Mouse (Mus musculus) lung, embryonic 16.5 days (tissue): Measurements from ENCODE around the gene Kank1. TPM values are rescaled to one million over a fixed set of nuclear protein-coding genes. Genes with fewer than 3 reads are reported as not detected.
"Not testable (repeated sequence)": the region's sequence is repeated elsewhere in the genome, so short reads cannot be mapped to it uniquely, and the experiment has no call there.

ENCODE experiments used
- ATAC-seq: fragments of 200-750 bp; cut with Nextera tagmentation; 2 replicates; pipeline ENCODE4 v1.8.0; 2017; ENCODE audit warnings: low read depth, mild to moderate bottlenecking, moderate library complexity
- H3K27ac ChIP-seq: fragments of 300-500 bp; sonication (generic); 2 replicates; pipeline ENCODE4 v1.5.1; 2014; ENCODE audit warnings: mild to moderate bottlenecking, control low read depth, low read length
- H3K27me3 ChIP-seq: fragments of 300-500 bp; sonication (generic); 2 replicates; pipeline ENCODE4 v1.6.1; 2014; ENCODE audit warnings: low read depth, low read length, mixed read lengths; ENCODE audit not compliant: control insufficient read depth, insufficient read depth
- H3K36me3 ChIP-seq: fragments of 300-500 bp; sonication (generic); 2 replicates; pipeline ENCODE4 v1.6.1; 2014; ENCODE audit warnings: low read length; ENCODE audit not compliant: control insufficient read depth, insufficient read depth
- H3K4me1 ChIP-seq: fragments of 300-500 bp; sonication (generic); replicated peaks from 2 replicates; pipeline ENCODE4 v1.6.1; 2014; ENCODE audit warnings: low read length, mixed read lengths; ENCODE audit not compliant: control insufficient read depth, insufficient read depth
- H3K4me2 ChIP-seq: fragments of 300-500 bp; sonication (generic); 2 replicates; pipeline ENCODE4 v1.6.1; 2014; ENCODE audit warnings: low read depth, low read length, control low read depth
- H3K4me3 ChIP-seq: fragments of 300-500 bp; sonication (generic); 2 replicates; pipeline ENCODE4 v1.5.1; 2014; ENCODE audit warnings: mild to moderate bottlenecking, low read length, control low read depth
- H3K9ac ChIP-seq: fragments of 300-500 bp; sonication (generic); 2 replicates; pipeline ENCODE4 v1.6.1; 2014; ENCODE audit warnings: low read length, control low read depth
- H3K9me3 ChIP-seq: fragments of 300-500 bp; sonication (generic); 2 replicates; pipeline ENCODE4 v1.6.1; 2016; ENCODE audit warnings: low read length; ENCODE audit not compliant: control insufficient read depth
- WGBS: fragments of 180-500 bp; shearing (Covaris S2); extraction: QIAGEN DNeasy Blood & Tissue Kit; methylation state at CpG from one replicate; pipeline ENCODE4 v1.1.7; 2014; 5-methylcytosine and 5-hydroxymethylcytosine counted together
- polyA plus RNA-seq: library from polyadenylated mRNA; unstranded; fragments of >200 nt; fragmentation: Nextera tagmentation; extraction: Ambion mirVana; gene quantifications from 2 replicates; pipeline ENCODE4 v1.2.1, GENCODE M21; 2015

The Kank1 gene
- polyA plus RNA-seq, 1 experiment from 2014 or later: 19.9 TPM

- 82% methylated on average over 8 of the region's 8 CpGs for whole genome bisulfite sequencing
- H3K36me3 ChIP-seq: no peaks in the 10 kb centered on the region
- ATAC-seq: no peak
- no peak overlapping the region for H3K27ac ChIP-seq
- no peaks in the 10 kb centered on the region for H3K27me3 ChIP-seq
- H3K4me3 ChIP-seq: no peak overlapping the region
- H3K9me3 ChIP-seq: no peaks in the 10 kb centered on the region
- H3K4me2 ChIP-seq: no peak overlapping the region
- H3K4me1 ChIP-seq: no peaks in the 10 kb centered on the region
- no peak overlapping the region for H3K9ac ChIP-seq
These were observed 224.0 kb downstream of the Kank1 start for GRCm38 (mm10) chr19:25460760-25461159.

DNA sequence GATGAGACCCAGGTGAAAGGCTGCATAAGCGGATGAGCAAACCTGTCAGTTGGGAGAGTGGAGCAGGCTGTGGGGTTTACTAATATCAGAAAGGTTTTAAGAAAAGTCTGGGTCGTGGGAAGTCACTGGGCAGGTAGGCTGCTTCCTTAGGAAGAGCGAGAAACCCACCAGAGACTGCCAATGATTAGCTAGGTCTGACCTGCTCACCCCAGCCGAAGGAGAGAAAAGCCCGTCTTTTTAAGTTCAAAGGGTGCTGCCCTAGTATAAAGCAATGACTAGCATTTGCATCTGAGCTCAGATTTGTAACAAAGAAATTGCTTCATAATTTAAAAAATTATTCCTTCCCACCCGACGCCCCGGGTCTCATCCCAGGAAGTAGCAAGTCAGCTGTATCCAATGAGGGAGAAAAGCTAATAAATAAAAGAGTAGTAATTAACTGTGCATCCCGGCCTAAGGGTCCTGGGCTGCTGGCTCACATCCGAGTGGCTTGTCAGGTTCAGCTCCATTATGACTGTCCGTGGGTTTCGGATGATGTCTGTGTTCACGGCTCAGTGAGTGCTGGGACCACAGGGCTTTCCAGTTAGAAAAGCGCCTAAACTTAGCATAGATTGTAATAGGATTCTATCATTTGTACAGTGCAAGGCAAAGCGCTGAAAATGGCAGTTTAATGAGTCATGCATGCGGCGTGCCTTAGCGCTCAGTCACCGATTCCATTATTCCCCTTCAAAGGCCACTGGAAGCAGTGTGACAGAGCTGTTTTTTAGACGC, 225.0 kb downstream of the Kank1 start:
- H3K36me3 ChIP-seq: no peaks in the 10 kb centered on the region
- H3K27me3 ChIP-seq: no peaks in the 10 kb centered on the region
- no peaks in the 10 kb centered on the region for H3K9me3 ChIP-seq
- ATAC-seq: no peak
- 67% methylated on average over 20 of the region's 20 CpGs for WGBS
- H3K4me3 ChIP-seq: no peak overlapping the region
- H3K4me1 ChIP-seq: no peaks in the 10 kb centered on the region
- H3K4me2 ChIP-seq: no peak overlapping the region
- H3K9ac ChIP-seq: no peak overlapping the region
- H3K27ac ChIP-seq: no peak overlapping the region

DNA sequence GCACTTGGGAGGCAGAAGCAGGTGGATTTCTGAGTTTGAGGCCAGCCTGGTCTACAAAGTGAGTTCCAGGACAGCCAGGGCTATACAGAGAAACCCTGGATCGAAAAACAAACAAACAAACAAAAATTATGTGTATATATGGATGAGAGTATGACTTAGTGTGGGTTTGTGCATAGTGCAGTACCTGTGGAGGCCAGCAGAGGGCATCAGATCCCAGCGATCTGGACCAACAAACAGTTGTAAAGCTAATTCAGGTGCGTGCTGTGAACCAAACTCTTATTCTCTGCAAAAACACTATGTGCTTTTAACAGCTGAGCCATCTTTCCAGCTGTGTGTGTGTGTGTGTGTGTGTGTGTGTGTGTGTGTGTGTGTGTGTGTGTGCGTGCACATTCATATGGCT, 239.0 kb downstream of the Kank1 start:
- not testable (repeated sequence) for H3K4me1 ChIP-seq, H3K36me3 ChIP-seq, H3K9me3 ChIP-seq, H3K27me3 ChIP-seq, H3K9ac ChIP-seq, H3K4me3 ChIP-seq, H3K4me2 ChIP-seq, H3K27ac ChIP-seq, ATAC-seq
- WGBS: 53% methylated on average over 4 of the region's 4 CpGs

GRCm38 (mm10) chr19:25479152-25479669, 242.4 kb downstream of the Kank1 start:
- 89% methylated on average over 5 of the region's 5 CpGs for WGBS

DNA sequence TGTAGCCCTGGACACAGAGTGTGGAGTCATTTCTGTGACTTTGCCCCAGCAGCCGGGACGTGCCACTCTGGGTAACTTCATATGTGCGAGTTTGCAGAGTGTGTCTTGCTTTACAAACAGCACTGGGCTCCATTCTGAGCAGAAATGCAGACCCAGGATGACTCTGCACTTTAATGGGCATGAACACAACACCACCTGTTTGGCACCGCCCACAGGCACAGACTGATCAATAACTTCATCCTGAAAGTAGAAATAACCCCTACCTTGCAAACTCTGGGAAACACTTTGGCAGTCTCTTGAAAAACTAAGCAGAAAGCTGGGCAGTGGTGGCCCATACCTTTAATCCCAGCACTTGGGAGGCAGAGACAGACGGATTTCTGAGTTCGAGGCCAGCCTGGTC, 244.0 kb downstream of the Kank1 start:
- Histone ChIP-seq H3K9me3 (no peaks in the 10 kb centered on the region), H3K27ac (no peak overlapping the region), H3K4me2 (no peak overlapping the region), H3K4me1 (no peaks in the 10 kb centered on the region), H3K36me3 (no peaks in the 10 kb centered on the region), H3K27me3 (peaks cover 2% of the 10 kb centered on the region), H3K9ac (no peak overlapping the region), H3K4me3 (no peak overlapping the region)
- no peak for ATAC-seq
- whole genome bisulfite sequencing: 88% methylated on average over 6 of the region's 6 CpGs

More at GRCm38 (mm10) chr19:25479152-25479669, 242.4 kb downstream of the Kank1 start:
- H3K9ac ChIP-seq: no peak overlapping the region
- H3K9me3 ChIP-seq: no peaks in the 10 kb centered on the region
- no peak overlapping the region for H3K27ac ChIP-seq
- no peaks in the 10 kb centered on the region for H3K36me3 ChIP-seq
- H3K27me3 ChIP-seq: no peaks in the 10 kb centered on the region
- no peak for ATAC-seq
- H3K4me2 ChIP-seq: no peak overlapping the region
- no peaks in the 10 kb centered on the region for H3K4me1 ChIP-seq
- no peak overlapping the region for H3K4me3 ChIP-seq

Other genes with a start within 250 kb of the Kank1 start
- 3.9 and 5.0 TPM in 2 replicates for gene Dock8, start 237.4 kb upstream of the Kank1 start, polyA plus RNA-seq